Mouse (Mus musculus): ENCODE measurements around the gene H2-M3.

DNA sequence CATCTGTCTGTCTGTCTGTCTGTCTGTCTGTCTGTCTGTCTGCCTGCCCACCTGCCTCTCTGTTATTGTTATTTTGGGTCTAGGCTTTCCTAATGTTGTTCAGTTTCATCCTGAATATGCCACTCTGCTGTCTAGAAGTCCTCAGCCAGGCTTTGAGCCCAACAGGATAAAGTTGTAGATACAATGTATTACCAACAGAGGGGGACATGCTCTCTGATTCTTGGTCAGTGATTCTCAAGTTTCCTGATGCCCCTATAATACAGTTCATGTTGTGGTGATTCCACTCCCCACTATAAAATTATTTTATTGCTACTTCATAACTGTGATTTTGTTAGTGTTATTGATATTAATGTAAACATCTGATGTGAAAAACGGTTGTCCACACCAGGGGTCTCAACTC is 48.1 kb upstream of the H2-M3 start:
- TF ChIP-seq POLR2A (IDR thresholded peaks at IDR 0.05; ENCODE audit: extremely low read depth, insufficient read depth, low read length) (no peak), CTCF (IDR thresholded peaks at IDR 0.05; ENCODE audit: low read depth, low read length) (peak; percentile 38)

Data from liver, adult 2 months (tissue).